Mouse (Mus musculus): ENCODE results near the gene Bcl2l10.

The Bcl2l10 gene

DNA sequence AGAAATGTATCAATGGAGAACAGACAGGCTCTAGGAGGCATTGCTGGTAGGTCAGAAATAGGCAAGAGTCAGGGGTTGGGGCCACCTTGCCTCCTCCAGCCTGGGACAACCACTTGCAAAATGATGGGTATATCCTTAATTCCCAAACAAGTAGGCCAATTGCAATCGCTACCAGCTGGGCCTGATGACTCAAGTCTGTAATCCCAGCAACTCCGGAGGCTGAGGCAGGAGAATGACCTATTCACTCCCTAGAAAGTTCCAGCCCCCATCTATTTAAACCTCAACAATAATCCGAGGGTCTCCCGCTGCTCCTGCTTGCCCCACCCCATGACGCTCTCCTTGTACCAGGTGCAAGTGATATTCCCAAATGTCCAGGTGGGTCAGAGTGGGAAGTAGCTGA is at the start of gene Bcl2l10:
Bcl2l10 (plus strand) TSS at position 301 of the 400 bp plus-strand sequence.
- DNase-seq (ENCODE audit: low spot score) = no peak

DNA sequence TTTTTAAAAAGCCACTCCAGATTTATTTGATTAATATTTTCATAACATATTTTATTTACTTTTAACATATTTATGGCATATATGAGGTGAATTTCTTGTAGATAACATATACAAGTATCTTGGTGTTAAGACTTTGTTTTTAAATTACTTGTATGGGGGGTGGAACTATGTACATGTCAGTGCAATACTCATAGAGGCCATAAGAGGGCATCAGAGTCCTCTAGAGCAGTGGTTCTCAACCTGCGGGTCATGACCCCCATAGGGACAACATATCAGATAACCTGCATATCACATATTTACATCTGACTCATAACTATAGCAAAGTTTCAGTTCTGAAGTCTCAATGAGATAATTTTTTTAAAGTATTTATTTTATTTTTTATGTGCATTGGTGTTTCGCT is 48.2 kb upstream of the Bcl2l10 start:
- DNase-seq (ENCODE audit: low spot score) = no peak

DNA sequence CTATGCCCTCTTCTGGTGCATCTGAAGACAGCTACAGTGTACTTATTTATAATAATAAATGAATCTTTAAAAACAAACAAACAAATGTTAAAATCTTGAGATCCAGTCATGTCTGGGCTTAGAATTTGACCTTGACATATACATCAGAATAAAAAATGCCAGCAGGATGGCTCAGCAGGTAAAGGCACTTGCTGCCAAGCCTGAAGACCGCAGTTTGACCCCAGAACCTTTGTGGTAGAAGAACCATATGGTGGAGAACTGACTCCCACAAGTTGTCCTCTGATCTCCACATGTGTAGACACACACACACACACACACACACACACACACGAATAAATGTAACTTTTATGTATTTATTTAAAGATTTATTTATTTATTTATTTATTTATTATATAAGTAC is 44.5 kb upstream of the Bcl2l10 start:
- DNase-seq (ENCODE audit: low spot score) = no peak

DNA sequence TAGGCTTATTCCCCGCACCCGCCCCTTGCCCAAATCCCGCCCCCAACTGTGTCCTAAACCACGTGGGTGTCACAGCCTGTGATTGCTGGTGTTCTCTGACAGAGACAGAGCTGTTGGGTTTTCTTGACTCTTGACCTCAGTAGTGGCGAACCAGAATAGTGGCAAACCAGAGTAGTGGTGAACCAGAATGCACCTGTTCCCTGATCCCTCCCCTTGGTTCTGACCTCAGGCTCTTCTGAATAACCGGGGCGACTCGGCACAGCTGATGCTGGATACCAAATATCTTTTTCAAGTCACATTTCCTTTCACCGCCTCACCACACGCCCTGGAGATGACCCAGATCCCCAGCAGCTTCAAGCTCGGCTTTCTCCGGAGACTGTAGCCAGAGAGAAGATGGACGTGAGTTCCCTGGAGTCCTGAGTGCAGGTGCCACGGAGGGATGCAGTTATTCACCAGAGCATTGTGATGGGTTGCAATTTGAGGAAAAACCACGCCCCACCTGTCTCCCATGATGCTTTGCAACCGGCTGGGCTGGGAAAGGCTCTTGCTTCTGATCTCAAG is 43.8 kb upstream of the Bcl2l10 start:
- DNase-seq (ENCODE audit: low spot score) = peak; percentile 64

DNA sequence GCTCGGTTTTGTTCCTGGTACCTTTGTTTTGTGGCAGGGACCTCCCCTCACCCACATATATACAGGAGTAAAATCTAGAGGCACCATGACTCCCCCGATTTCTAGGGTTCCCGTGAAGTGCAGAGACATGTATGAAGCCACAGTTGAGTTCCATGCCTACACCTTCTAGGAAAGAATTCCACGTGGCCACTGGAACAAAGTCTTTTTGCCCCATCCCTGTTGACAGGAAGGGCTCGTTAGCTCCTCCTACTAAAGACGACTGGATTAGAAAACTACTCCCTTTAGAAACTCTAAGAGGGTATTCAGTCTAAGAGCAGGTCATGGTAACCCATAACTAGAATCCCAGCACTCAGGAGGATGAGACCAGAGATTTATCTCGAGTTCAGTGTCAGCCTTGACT is 43.3 kb upstream of the Bcl2l10 start:
- no peak for DNase-seq (ENCODE audit: low spot score)

DNA sequence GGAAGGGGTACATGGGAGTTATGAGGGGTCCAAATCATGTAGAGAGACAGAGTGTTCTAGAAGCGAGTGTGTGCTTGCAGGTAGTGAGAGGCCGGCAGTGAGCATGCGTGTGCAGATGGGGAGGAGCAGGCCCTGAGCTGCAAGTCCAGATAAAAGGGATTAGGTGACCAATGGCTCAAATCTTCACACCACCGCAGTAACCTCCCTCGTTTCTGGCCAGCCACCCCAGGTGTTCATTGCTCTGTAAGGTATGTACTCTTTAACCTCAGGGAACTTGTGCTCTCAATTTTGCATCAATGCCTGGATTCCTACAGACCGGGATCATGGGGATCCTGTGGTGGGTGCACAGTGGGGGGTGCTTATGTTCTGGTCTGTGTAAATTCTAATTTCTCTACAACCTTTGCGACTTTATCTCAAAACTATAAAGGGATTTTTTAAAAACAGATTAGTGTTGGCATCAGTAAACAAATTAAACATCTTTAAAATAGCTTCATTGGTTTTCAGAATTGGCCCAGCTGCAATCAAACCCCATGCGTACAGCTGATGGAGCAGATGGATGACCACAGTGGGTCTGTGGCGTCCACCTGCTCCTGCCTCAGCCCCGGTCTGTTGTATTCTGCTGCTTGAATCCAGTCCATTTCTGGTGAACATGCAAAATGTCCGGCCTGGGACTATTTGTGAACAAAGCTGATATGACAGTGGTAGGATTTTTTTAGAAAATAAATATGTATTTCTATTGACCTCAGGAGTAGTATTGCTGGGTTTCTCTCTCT is 41.2 kb upstream of the Bcl2l10 start, which contains the start of gene Gnb5:
Gnb5 (plus strand) TSS at position 163 of the 773 bp plus-strand sequence.
- no peak for DNase-seq (ENCODE audit: low spot score)

DNA sequence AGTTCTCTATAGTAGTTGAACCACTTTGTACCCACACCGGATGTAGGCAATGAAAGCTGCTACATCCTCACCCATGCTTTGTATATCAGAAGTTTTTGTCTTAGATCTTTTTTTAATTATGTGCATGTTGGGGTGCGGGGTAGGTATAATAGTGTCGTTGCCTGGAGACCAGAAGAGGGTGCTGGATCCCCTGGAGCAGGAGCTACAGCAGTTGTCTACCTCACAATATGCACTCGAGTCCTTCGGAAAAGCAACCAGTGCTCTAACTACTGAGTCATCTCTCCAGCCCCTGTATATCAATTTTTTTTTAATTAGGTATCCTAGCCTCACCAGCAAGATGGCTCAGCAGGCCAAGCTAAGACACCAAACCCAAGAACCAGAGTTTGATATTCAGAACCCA is 40.5 kb upstream of the Bcl2l10 start:
- no peak for DNase-seq (ENCODE audit: low spot score)

DNA sequence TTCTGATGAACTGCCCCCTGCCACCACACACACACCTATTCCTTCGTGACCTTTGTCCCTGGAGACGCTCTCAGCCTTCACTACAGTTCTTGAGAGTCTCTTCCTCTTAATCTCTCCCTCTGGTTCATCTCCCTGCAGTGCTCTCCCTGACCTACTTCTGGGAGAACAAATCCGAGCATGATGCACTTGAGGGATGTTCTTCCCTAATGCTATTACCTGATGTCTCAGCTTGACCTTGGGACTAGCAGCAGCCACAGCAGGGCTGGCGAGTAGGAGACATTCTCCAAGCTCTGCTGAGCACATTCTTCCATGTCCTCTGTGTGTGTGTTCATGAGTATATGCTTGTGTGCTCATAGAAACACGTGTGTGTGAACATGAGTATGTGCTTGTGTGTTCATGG is 38.9 kb upstream of the Bcl2l10 start:
- no peak for DNase-seq (ENCODE audit: low spot score)

DNA sequence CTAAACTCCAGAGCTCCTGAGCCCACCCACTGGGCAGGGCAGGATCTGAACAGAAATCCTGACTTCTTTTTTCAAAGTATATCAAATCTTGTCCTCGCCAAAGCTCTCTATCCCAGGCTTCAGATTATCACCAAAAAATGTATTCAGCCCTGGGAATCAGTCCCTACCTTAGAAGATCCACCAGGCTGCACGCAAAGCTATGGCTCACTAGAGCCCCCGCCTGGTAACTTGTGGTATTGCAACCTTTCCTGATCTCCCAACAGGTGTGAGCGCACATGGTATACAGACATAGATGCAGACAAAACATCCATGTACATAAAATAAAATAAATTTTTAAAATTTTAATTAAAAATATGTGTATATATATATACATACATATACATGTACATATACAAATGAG is 35.5 kb upstream of the Bcl2l10 start:
- DNase-seq (ENCODE audit: low spot score) = peak; percentile 73

DNA sequence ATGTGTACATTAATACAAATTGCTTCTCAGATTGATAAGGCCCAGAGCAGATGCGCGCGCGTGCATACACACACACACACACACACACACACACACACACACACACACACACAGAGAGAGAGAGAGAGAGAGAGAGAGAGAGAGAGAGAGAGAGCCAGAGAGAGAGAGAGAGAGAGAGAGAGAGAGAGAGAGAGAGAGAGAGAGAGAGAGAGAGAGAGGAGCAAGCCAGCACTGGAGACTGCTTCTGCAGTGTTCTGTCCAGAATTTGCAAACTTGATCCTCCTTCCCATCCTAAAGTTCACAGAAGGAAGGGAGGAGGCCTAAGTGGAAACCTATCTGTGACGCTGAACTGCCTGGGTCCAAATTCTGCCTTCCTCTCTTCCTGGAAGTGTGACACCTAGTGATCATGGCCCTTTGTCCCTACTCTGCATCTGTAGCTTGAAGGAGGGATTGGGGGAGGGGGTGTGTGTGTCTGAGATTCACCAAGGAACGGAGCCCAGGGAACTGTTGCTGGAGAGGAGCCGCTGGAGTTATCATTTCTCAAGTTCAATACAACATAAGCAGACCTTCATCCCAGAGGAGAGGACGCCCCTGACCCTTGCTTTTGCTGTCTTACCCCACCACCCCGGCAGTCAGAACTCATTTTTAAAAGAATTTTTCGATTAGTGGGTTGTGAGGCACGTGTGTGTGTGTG is 34.3 kb upstream of the Bcl2l10 start:
- DNase-seq (ENCODE audit: low spot score) = no peak

DNA sequence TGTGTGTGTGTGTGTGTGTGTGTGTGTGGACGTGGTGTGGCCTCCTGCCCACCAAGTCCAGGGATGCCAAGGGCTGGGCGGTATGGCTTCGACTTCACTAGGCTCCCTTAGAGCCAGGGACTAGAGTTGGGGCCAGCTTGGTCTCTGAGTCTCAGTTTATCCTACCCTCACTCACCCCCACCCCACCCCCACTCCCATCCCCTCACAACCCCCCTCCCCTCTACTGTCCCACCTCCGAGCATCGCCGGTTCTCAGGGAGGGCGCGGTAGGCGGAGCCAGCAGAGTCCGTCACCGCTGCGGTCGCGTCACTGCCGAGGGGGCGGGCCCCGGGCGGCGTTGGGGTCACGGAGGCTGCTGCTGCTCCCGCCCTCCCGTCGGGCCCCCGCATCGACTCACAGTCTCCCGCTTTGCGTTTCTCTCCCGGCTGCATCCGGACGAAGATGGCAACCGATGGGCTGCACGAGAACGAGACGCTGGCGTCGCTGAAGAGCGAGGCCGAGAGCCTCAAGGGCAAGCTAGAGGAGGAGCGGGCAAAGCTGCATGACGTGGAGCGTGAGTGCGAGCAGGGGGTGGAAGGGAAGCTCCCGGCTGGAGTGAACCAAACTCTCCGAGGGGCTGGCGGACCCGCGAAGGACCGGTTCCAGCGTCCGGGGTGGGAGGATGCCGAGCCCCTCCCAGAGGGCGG is 33.6 kb upstream of the Bcl2l10 start:
- DNase-seq (ENCODE audit: low spot score) = peak; percentile 79

DNA sequence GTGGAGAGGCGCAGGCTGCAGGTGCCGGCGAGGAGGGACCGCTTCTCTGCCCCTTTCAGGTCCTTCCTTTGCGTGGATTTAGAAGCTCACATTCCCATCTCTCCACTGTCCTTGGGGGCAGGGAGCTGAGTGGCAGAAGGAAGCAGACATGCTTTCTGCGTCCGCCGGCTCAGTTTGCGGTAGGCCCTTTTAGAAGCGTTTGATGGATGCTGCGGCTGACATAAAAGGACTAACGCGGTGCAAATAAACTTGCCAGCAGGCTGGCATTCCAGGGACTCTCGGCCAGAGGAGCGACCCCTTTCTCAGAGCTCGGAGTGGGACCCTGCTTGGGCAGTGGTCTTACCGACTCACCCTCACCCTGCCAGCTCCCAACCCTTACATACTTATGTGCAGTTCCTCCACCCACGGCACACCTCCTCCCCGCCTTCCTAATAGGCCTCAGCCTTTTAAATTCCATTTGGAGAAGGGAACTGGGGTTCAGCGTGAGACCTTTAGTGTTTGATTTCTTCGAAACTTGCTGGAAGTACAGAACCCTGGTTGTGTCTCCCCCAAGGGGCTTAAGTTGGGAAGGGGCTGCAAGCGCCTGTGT is 32.9 kb upstream of the Bcl2l10 start:
- no peak for DNase-seq (ENCODE audit: low spot score)

DNA sequence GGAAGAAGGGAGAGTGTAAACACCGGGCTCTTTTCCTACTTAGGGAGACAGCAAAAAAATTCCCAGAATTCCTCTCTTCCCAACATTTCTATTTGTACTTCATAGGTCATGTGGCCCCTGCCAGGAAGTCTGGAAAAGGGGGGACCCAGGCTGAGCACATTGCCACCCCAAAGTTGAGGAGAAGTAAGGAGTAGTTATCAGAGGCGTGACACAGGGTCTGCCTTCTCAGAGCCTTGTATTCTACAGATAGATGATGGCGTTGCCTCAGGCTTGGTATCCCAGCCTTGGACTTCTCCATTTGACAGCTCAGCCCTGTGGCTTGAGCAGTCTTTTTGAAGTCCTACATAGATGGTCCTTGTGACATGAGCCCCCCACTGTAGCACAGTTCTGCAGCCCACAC is 32.3 kb upstream of the Bcl2l10 start:
- DNase-seq (ENCODE audit: low spot score) = no peak

DNA sequence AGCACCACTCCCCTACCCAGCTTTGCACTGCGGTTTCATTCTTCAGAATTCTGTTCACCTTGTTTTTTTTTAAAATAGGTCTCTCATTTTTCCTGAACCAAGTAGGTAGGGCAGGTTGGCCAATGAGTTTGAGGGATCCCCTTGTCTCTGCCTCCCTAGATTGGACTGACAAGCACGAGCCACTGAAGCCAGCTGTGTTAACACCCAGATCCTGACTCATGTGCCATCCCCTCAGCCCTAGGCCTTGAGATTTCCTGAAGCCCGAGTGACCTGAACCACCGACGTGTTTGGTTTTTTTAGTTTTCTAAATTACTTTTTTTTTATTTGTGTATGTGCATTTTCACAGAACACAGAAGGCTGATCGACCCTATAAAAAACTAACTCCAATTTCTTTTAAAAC is 30.8 kb upstream of the Bcl2l10 start:
- DNase-seq (ENCODE audit: low spot score) = no peak

DNA sequence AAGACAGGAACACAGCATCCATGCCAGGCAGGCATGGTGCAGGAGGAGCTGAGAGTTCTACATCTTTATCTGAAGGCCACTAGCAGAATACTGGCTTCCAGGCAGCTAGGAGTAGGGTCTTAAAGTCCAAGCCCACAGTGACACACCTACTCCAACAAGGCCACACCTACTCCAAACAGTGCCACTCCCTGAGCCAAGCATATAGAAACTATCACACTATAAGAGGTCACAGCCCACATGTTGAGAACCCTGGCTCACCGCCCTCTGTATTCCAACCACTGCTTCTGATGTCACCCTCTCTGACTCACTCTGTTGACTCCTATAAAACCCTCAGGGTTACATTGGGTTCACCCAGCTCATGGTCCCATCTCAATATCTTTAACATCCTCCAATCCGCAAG is 29.4 kb upstream of the Bcl2l10 start:
- DNase-seq (ENCODE audit: low spot score) = no peak

DNA sequence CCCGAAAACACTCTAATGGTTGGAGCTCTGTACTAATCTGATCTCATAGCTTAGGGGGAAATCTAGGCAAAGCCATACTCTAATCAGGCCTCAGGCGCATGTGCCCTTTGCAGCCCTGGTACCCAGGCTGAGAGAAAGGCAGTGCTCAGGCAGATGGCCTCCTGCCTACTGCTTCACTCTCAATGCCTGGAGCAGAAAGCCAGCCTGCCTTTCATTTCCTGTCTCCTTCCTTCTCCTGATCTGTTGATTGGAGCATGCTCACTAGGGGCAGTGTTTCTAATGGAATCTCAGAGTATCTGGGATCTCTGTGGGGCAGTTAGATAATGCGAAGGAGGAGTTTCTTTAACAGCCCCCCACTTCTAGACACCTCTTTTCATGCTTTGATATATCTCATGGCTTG is 28.2 kb upstream of the Bcl2l10 start:
- no peak for DNase-seq (ENCODE audit: low spot score)

DNA sequence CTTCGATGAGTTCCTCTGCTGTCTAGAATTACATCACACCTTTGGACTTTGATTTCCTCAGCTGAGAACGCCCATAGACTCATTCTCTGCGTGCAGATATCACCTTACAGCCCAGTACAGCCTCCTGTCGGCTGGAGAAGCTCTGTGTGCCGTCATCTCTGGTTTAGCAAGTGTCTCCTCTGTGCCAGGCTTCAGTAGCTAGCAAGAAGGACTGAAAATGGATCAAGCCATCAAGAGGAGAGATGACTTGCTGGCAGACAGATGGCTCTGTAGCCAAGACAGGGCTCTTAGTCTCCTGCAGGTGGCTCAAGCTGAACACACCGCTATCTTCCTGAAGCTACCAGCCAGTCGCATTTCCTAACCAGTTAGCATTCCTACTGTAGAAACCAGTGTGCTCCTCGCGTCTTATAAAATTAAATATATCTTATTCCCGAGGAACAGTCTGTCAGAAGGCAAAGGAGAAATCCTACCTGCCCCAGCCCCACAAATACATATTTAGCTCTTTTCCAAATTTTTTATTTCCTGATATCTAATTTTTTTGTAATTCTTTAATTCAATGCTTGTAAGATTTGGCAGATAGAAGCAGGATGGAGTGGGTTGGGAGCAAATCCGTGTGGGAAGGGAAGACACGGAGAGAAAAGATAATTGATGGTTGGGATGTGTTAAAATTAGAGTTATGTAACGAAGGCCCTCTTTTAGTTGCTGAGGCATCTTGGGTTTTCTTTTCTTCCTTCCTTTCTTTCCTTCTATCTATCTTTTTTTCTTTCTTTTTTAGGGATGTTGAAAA is 25.3 kb upstream of the Bcl2l10 start:
- no peak for DNase-seq (ENCODE audit: low spot score)

DNA sequence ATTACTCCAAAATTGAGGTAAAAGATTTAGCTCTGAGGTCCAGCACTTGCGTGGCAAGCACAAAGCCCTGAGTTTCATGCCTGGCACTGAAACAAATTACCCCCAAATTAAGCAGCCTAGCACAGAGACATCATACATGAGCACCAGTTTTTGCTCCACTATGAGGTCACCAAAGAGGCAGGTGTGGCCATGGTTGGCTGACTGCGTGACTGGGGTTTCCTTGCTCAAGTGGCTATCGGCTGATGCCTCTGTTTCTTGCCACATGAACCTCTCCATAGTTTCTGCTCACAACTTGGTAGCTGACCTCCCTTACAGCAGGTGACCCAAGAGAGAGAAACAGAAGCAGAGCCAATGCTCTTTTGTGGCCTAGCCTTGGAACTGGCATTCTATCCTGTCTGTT is 19.5 kb upstream of the Bcl2l10 start:
- no peak for DNase-seq (ENCODE audit: low spot score)

DNA sequence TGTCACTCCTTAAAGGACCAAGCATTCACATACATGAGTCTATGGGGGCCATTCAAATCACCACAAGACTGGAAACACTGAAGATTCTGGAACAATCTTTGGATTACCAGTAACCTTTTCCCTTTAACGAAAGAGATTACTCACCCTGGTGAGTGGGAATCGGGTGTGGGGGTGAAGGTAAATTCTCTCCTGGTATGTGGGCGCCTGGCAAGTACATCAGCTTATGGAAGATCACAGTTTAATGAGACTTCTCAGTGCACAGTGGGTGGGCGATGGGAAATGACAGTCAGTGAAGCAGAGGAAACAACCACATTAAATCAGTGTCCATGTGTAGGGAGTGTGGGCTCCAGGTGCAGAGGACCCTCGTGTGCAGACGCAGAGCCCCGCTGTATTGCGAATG is 16.7 kb upstream of the Bcl2l10 start:
- no peak for DNase-seq (ENCODE audit: low spot score)

DNA sequence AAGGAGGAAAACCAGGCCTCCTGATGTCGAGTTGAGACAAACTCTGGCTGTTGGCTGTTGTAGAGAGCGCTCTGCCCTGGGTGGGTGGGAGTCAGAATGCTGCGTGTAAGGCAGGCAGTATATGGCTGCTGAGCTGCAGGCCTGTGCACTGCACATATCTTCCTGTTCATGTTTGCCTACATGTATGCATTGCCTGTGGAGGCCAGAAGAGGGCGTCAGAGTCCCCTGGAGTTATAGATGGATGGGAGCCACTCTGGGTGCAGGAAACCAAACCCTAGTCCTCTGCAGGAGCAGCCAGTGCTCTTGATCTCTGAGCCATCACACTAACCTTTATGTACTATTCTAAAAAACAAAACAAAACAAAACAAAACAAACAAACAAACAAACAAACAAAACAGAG is 13.1 kb upstream of the Bcl2l10 start:
- DNase-seq (ENCODE audit: low spot score) = no peak

DNA sequence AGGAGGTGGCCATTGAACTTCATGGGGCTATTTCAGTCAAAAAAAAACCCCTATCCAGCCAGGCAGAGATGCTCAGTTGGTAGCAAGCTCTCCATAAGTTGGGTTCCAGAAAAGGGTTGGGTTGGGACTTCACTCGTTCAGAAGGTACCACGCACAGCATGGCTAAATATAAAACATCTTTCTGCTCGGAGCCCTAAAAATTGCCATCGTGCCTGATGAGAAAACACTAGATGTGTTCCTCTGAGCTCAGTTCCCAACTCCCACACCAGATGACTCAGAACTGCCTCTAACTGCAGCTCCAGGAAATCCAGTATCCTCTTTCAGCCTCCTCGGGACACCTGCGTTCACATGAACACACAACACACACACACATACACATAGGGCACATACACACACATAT is 9.5 kb upstream of the Bcl2l10 start:
- no peak for DNase-seq (ENCODE audit: low spot score)

DNA sequence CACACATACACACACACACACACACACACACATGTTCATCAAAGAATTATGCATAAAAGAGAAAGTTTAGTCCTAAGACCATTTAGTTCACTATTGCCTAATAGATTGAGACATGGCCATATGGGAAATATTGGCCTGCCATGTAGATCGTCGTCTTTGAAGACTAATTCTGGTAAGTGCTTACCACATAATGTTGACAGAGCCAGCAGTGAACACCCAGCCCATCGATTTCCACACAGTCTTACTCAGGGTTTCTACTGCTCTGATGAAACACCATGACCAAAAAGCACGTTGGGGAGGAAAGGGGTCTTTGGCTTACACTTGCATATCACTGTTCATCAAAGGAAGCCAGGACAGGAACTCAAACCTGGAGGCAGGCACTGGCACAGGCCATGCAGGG is 5.1 kb upstream of the Bcl2l10 start:
- DNase-seq (ENCODE audit: low spot score) = no peak
